Mouse (Mus musculus) heart, postnatal 10 days (tissue): Measurements from ENCODE around the gene Cd83. TPM values are rescaled to one million over a fixed set of nuclear protein-coding genes. Genes with fewer than 3 reads are reported as not detected.

Experiments used
- DNase-seq, 2 experiments: peaks; one replicate each; pipeline ENCODE4 v3.0.0; 2021
- intact Hi-C: fragments of 180-260 bp; cut with DNase I; formaldehyde crosslinking; loops from one replicate; pipeline ENCODE4 v1.15.1; 2025
- total RNA-seq, 2 experiments: library from RNA; stranded (reverse); gene quantifications; 2 replicates each; pipeline ENCODE4 v1.2.3; 2021

The Cd83 gene
- 1 to 10 TPM; 2.4 to 3.7 TPM for total RNA-seq

DNA sequence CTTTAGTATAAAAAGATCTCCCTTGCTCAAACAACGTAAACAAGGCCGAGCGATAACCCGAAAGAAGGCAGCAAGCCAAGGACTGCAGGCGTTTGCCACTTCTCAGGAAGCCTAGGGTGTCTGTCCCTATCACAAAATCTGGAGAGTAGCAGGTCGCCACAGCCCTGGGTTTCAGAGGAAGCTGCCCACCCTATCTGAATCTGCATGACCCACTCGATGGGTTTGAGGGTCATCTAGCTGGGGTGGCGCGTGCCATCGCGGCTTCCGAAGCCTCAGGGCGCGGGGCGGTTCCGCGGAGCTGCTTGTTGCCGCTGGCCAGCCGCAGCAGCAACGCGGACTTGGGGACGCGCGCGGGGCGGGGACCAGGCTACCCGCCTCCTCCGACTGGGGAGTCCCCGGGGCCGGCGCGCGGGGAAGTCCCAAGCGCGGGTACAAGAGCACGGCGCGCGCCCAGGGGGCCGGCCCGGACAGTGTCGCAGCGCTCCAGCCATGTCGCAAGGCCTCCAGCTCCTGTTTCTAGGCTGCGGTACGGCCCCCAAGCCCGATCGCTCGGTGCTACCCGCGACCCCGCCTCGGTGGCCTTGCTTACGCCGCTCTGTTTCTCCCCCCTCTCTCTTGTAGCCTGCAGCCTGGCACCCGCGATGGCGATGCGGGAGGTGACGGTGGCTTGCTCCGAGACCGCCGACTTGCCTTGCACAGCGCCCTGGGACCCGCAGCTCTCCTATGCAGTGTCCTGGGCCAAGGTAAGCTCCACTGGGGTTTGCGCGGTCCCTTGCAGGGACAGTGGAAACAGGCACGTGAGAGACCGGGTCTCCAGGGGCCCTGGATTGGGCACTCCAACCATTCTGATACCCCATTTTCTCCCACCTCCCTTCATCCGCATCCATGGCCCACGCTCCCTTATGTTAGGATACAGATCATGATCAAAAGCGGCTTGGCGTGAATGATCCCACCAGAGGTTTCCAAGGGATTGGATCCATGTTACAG, at the start of gene Cd83:
TSS of gene Cd83 (plus strand) at position 51 of the 987 bp plus-strand sequence.
- intact Hi-C loops, result no loop called here
- peak; percentile 79 to 80 for DNase-seq

DNA sequence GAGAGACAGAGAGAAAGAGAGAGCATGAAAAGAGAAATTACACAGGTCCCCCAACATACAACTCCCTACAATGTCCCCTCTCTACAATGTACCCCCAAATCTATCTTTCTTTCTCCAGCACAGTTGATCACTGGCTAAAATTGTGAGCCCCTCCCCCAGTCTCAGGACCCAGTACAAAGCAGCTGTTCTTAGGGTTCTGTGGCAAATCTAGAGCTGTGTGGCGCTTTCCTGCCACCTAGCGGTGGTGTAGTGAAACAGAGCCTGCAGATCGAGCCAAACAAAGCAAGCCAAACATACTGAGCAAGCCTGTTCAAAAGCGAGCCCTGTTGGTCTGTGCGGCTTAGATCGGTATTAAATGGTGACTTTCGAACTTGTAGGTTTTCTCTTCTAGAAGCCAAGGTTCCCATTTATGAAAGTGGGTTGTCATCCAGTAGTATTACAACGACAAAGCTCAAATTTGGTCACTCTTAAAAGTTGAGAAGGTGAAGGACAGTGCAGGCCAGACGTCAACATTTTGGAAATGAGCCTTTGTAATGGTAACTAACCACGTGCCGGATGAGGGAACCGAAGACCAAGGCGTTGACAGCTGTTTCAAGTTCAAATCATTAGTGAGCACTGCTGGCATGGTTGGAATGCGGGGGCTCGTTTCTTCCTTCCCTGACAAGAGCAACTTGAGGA, 44.8 kb upstream of the Cd83 start:
- intact Hi-C loops, result loop anchor here (1.0 to 5.0 kb wide), 3 partner anchors 143 to 557 kb away; no protein-coding TSS in a partner anchor

GRCm38 (mm10) chr13:43740276-43740608, 44.3 kb upstream of the Cd83 start:
- DNase-seq, result no peak
- intact Hi-C loops, result no loop called here

More for the DNA sequence above, 44.8 kb upstream of the Cd83 start:
- peak; percentile 88 to 89 for DNase-seq

GRCm38 (mm10) chr13:43742677-43743076, 41.9 kb upstream of the Cd83 start:
- intact Hi-C loops, result no loop called here
- DNase-seq, result no peak

GRCm38 (mm10) chr13:43744259-43744658, 40.3 kb upstream of the Cd83 start:
- DNase-seq, result no peak
- intact Hi-C loops, result no loop called here

- intact Hi-C loops, result no loop called here
- no peak for DNase-seq
Measured at GRCm38 (mm10) chr13:43750301-43750700, 34.3 kb upstream of the Cd83 start.

- intact Hi-C loops, result no loop called here
- no peak for DNase-seq
Measured at GRCm38 (mm10) chr13:43750966-43751365, 33.6 kb upstream of the Cd83 start.

GRCm38 (mm10) chr13:43752407-43752806, 32.2 kb upstream of the Cd83 start:
- no peak for DNase-seq
- intact Hi-C loops, result no loop called here

- no peak for DNase-seq
- intact Hi-C loops, result no loop called here
Measured at GRCm38 (mm10) chr13:43753652-43754051, 30.9 kb upstream of the Cd83 start.

DNA sequence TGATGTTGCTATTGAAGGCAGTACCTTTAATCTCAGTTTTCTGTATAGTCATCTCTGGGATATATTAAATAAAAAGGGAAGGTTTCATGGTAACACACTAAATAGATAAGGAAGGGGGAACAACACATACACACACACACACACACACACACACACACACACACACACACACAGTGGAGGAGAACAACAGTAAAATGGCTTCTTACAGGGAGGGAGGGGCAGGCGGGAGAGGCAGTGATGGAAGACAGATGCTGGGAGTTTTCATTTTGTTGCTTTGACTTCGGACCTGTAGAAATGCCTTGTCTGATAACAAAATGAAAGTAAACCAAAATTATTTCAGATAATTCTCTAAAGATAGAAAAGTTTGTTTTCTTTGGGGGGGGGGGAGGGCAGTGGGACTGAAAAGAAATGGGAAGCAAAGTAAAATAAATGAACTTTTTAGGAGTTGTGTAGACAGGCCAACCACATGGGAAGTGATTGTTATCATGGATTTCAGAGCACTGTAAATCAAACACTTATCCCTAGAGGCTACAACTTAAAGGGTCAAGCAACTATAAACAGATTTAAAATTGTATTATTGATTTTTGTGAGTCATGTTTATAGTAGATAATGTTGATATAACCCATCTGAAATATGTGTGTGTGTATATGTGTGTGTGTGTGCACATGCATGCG, 30.0 kb upstream of the Cd83 start:
- DNase-seq, result no peak
- intact Hi-C loops, result no loop called here

DNA sequence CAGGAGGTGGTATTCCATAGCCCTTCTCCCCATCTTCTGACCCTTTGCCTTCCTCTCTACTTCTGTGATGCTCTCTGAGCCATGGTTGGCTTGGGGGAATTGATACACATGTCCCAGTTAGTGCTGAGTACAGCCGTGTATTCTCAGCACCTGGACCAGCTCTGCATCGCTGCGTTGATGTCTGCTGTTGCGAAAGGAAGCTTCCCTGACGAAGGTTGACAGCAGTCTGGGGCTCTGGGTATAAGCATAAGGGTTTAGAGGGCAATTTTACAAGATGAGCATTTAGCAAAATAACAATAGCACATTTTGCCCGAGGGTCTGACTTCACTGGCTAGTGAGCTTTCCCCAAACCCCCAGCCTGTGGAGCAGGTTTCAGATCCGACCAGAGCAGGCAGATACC, 29.0 kb upstream of the Cd83 start:
- intact Hi-C loops, result no loop called here
- DNase-seq, result no peak

- no peak for DNase-seq
- intact Hi-C loops, result no loop called here
Measured at GRCm38 (mm10) chr13:43761156-43761855, 23.3 kb upstream of the Cd83 start.

- intact Hi-C loops, result no loop called here
Measured at GRCm38 (mm10) chr13:43762901-43763300, 21.7 kb upstream of the Cd83 start.

GRCm38 (mm10) chr13:43763301-43763994, 21.1 kb upstream of the Cd83 start:
- intact Hi-C loops, result no loop called here
- no peak for DNase-seq

More at GRCm38 (mm10) chr13:43762901-43763300, 21.7 kb upstream of the Cd83 start:
- DNase-seq, result no peak

DNA sequence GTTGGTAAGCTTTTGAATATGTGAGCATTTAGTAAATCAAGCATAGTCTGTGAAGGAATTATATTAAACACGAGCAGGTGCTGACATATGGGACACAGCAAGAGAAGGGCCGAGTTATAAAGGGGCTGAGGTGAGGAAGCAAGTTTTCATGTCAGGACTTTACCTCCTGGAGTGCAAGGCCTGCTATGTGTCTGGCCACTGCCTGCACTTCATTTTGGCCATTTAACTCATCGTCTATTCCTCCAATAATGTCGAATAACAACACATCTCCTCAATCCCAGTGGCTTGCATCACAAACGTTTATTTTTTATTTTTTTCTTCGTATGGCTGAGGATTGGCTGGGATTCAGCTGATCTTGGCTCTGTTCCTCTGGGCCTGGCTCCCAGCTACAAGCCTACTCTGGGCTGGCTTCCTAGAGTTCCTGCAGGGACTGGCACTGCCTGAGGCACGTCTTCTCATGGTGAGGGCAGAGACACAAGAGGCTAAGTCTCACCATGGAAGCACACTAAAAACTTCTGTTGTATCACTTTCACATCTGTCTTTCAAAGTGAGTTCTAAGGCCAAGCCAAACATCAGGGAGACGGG, 20.5 kb upstream of the Cd83 start:
- DNase-seq, result peak; percentile 70 to 74
- intact Hi-C loops, result no loop called here

GRCm38 (mm10) chr13:43765293-43765814, 19.2 kb upstream of the Cd83 start:
- intact Hi-C loops, result no loop called here
- DNase-seq, result peak in 1 of 2 experiments; percentile 23

GRCm38 (mm10) chr13:43766786-43767680, 17.5 kb upstream of the Cd83 start:
- intact Hi-C loops, result no loop called here
- DNase-seq, result no peak

- intact Hi-C loops, result no loop called here
Measured at GRCm38 (mm10) chr13:43773020-43773419, 11.6 kb upstream of the Cd83 start.

More at GRCm38 (mm10) chr13:43773020-43773419, 11.6 kb upstream of the Cd83 start:
- no peak for DNase-seq
